Mouse (Mus musculus) mammary gland, adult 2 months (tissue): ENCODE measurements around the gene Gm10490. TPM values are rescaled to one million over a fixed set of nuclear protein-coding genes. Genes with fewer than 3 reads are reported as not detected.

Experiments
- polyA plus RNA-seq: library from polyadenylated mRNA; depleted of rRNA; stranded (reverse); fragments of >200 nt; gene quantifications from 2 replicates; pipeline ENCODE4 v1.2.3, GENCODE M21; 2012; ENCODE audit warnings: low replicate concordance; rRNA removed

Gene Gm10490
- not detected in 2 replicates for polyA plus RNA-seq

DNA sequence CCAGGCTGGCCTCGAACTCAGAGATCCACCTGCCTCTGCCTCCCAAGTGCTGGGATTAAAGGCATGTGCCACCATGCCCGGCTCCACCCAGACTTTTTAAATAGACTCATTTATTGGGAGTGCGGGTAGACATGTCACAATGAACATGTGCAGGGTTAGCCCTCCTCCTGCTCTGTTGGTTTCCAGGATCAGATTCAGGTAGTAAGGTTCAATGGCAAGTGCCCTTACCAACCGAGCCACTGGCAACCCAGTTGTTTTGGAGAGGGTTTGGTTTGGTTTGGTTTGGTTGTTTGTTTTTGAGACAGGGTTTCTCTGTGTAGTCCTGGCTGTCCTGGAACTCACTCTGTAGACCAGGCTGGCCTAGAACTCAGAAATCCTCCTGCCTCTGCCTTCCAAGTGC lies at the start of gene Gm10490:
Gene Gm10490, plus strand, starts transcription at position 301 of the 400 bp plus-strand sequence.

DNA sequence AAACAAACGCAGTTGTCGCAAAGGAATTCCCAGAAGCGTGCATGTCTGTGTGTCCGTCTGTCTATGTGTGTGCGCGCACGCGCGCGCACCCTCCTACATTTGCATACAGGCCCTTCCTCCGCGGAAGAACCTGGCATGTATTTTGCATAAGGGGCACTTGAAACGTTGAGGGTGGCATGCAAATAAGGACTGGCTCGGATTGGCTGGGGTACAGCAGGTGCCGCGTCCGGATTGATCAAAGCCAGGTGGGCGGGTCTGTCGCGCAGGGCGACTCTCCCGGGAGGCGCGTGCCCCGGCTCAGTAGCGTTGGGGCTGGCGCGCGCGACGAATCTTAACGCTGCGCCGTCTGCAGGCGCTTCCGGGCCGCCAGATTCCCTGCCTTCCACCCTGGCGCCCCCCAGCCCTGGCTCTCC lies 31.3 kb upstream of the Gm10490 start, which contains the start of gene Pim2:
Gene Pim2, plus strand, starts transcription at position 256 of the 413 bp plus-strand sequence.

GRCm38 (mm10) chrX:7883841-7884567 lies 25.3 kb upstream of the Gm10490 start, which contains the start of gene Slc35a2:
Gene Slc35a2, plus strand, starts transcription at chrX:7884028.

GRCm38 (mm10) chrX:7898880-7899874 lies 10.2 kb upstream of the Gm10490 start, which contains the start of the genes Pqbp1 and Timm17b:
Gene Pqbp1, minus strand, starts transcription at chrX:7899269.
Gene Timm17b, plus strand, starts transcription at chrX:7899357.

DNA sequence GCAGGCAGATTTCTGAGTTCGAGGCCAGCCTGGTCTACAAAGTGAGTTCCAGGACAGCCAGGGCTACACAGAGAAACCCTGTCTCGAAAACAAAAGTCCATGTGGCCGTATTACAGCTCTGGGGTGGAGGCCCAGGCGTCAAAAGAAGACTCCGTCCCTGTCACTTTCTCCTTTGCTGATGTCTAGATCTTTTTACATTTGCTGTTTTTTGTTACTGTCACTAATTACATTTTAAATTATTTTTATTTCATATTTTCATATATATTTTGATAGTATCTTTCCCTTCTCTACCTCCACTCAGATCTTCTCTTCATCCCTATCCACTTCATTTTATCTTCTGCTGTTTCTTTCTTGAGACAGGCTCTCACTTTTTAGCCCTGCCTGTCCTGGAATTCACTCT lies 1.6 kb upstream of the Gm10490 start, which contains the start of gene Gm10491:
Gene Gm10491, minus strand, starts transcription at position 101 of the 400 bp plus-strand sequence.

GRCm38 (mm10) chrX:7919601-7920383 lies 10.4 kb downstream of the Gm10490 start, which contains the start of gene Pcsk1n:
Gene Pcsk1n, plus strand, starts transcription at chrX:7919822.

DNA sequence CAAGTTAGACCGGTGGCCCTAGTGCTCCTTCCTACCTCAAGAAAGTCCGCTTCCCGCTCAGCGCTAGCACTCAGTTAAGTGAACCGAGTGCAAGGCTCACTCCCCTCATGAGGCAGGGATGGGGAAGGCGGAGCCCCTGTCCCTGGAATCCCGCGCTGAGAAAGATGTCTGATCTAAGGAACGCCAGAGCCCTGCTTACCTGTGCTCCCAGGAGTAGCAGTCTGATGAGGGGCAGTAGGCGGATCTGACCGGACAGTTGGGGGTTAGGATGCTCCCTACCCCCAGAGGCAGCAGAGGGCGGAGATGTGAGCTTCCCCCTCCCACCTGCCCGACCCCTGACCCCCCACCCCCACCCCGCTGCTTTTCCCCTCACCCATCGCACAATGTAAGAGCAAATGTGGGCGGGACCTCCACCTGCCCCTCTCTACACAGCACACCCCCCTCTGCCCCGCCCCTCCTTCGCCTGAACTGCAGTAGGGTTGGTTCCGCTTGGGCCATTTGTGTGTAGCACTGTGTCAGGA lies 19.0 kb downstream of the Gm10490 start, which contains the start of gene Eras:
Gene Eras, minus strand, starts transcription at position 338 of the 521 bp plus-strand sequence.

DNA sequence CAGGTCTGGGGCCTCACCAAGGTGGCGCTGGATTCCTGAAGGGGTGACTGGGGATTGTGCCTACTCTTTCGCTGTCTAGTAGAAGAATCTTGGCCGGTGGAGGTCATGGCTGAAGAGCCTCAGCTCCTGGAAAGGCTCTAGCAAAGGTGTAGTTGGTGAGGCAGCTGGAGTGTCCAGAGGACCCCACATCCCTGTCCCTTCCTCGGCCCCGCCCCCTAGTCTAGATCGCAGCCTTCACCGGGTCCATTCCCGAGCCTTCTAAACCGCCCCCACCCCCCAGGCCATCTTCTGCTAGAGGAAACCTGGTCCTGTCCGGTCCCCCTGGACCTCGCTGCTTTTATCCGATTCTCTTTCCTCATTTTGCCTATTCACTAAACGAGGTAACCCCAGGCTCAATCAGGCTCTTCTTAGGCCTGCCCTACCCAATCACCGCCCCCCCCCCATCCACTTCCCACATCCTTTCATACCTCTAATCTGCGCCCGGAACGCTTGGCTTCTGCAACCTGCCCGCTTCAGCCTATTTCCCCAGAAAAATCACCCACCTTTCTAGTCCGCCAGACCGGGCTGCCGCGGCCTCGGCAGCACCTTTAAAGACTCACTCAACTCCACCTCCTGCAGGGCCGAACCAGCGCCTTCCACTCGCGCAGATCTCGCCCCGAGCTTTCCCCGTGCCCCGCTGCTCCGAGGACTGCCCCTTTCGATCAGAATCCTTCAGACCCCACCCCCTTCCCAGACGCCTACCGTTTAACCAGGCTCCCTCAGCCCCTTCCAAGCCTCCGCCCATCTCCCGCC lies 38.0 kb downstream of the Gm10490 start, which contains the start of gene Hdac6:
Gene Hdac6, minus strand, starts transcription at position 782 of the 792 bp plus-strand sequence.

Other genes starting within 250 kb of the Gm10490 start
- 137 and 304 TPM in 2 replicates for gene Plp2, start 238.2 kb upstream of the Gm10490 start, polyA plus RNA-seq
- 4.8 and 17.7 TPM in 2 replicates for gene Magix, start 228.3 kb upstream of the Gm10490 start, polyA plus RNA-seq
- gene Gpkow, start 212.4 kb upstream of the Gm10490 start, polyA plus RNA-seq = 5.4 and 7.0 TPM in 2 replicates
- 52.6 and 81.0 TPM in 2 replicates for gene Wdr45, start 195.2 kb upstream of the Gm10490 start, polyA plus RNA-seq
- 0.95 and 4.4 TPM in 2 replicates for gene Gm45208, start 187.3 kb upstream of the Gm10490 start, polyA plus RNA-seq
- gene Praf2, start 181.1 kb upstream of the Gm10490 start, polyA plus RNA-seq = 50.1 and 63.0 TPM in 2 replicates
- 13.2 and 28.8 TPM in 2 replicates for gene Ccdc120, start 158.6 kb upstream of the Gm10490 start, polyA plus RNA-seq
- gene Tfe3, start 147.0 kb upstream of the Gm10490 start, polyA plus RNA-seq = 31.3 and 39.5 TPM in 2 replicates
- gene Gripap1, start 119.8 kb upstream of the Gm10490 start, polyA plus RNA-seq = 29.7 and 46.8 TPM in 2 replicates
- 3.0 and 3.3 TPM in 2 replicates for gene Kcnd1, start 87.3 kb upstream of the Gm10490 start, polyA plus RNA-seq
- 25.7 and 37.9 TPM in 2 replicates for gene Otud5, start 68.2 kb upstream of the Gm10490 start, polyA plus RNA-seq
- 19.4 and 44.8 TPM in 2 replicates for gene Pim2, start 31.3 kb upstream of the Gm10490 start, polyA plus RNA-seq
- 70.2 and 98.2 TPM in 2 replicates for gene Slc35a2, start 25.5 kb upstream of the Gm10490 start, polyA plus RNA-seq
- gene Pqbp1, start 10.3 kb upstream of the Gm10490 start, polyA plus RNA-seq = 60.2 and 64.8 TPM in 2 replicates
- gene Timm17b, start 10.2 kb upstream of the Gm10490 start, polyA plus RNA-seq = 45.2 and 48.8 TPM in 2 replicates
- gene Gm10491, start 1.7 kb upstream of the Gm10490 start, polyA plus RNA-seq = not detected in 2 replicates
- 0.12 TPM in 1 of 2 replicates, not detected in the other for gene Pcsk1n, start 10.3 kb downstream of the Gm10490 start, polyA plus RNA-seq
- gene Eras, start 19.1 kb downstream of the Gm10490 start, polyA plus RNA-seq = not detected in 2 replicates
- 28.6 and 37.1 TPM in 2 replicates for gene Hdac6, start 38.3 kb downstream of the Gm10490 start, polyA plus RNA-seq
- 1.9 TPM in 2 replicates for gene Gata1, start 68.5 kb downstream of the Gm10490 start, polyA plus RNA-seq
- gene Glod5, start 109.0 kb downstream of the Gm10490 start, polyA plus RNA-seq = not detected in 2 replicates
- gene Suv39h1, start 165.2 kb downstream of the Gm10490 start, polyA plus RNA-seq = 10.0 and 14.5 TPM in 2 replicates
- gene Was, start 181.0 kb downstream of the Gm10490 start, polyA plus RNA-seq = 17.7 and 40.1 TPM in 2 replicates
- gene Wdr13, start 223.3 kb downstream of the Gm10490 start, polyA plus RNA-seq = 84.1 and 145 TPM in 2 replicates
- 59.0 and 77.2 TPM in 2 replicates for gene Rbm3, start 236.3 kb downstream of the Gm10490 start, polyA plus RNA-seq